Mouse (Mus musculus) liver, postnatal 0 days (tissue): ENCODE data around the gene Sik2.
A peak's percentile ranks its signal among the peaks of the same experiment; 100 is the strongest.

Experiments used
- CTCF ChIP-seq: sonication (generic); IDR thresholded peaks from 2 replicates; pipeline ENCODE4 v1.5.1; 2016; ENCODE audit warnings: antibody characterized with exemption, low read depth
- EP300 ChIP-seq: IDR thresholded peaks from 2 replicates; pipeline ENCODE4 v1.6.1; 2016; ENCODE audit warnings: antibody characterized with exemption, low read depth, mild to moderate bottlenecking

DNA sequence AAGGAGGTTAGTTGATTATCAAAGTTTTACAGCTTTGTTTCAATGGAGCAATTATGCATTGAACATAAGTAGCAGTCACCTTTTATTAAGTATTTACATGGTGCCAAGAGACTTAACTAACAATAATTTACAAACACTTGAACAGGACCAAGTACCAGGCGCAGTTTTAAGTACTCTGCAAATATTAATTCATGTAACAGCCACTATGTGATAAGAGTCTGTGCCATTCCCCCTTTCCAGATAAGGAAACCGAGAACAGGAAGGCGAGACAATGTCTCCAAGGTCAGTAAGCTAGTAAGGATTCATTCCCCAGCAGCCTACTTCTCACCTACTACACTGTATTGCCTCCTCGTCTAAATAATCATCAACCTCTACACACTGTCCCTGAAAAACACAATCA is 83.1 kb downstream of the Sik2 start:
- TF ChIP-seq EP300 (0 out of 2 replicates have a peak, but pooled peaks have one; percentile 26), CTCF (no peak)
